Mouse (Mus musculus) spleen, postnatal 36 days (tissue): Measurements from ENCODE around the gene Spx.

ENCODE experiments used
- DNase-seq, 2 experiments: peaks; one replicate each; pipeline ENCODE4 v3.0.0; 2022; ENCODE audit warnings: low spot score in 2 of 2, mixed read lengths in 1 of 2

Spx gene

DNA sequence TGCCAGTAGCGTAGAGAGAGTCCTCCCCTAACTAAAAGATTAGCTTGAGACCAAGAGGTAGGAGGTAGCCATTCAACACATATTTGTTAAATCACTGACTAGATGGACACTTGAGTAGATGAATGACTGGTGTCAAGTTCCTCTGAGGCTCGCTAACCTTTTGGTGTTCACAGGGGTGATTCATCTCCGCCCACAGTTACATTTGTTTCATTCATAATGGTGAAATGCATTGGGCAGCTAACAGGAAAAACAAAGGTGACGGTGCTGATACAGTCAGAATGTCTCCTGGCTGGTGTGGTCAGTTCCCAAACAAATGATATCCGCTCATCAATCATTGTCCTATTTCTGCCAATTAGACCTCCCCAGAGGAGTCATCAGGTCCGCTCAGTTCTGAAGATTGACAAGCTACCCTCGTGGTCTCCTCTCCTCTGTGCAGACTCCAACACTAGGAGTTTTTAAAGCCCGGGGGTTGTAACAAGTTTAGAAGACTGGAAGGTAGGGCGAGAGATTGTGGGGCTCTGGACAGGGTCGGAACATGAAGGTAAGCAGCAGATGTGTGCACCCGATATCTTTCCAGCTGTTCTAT is at the start of gene Spx:
TSS of gene Spx (plus strand) at position 536 of the 586 bp plus-strand sequence.
- DNase-seq = no peak

DNA sequence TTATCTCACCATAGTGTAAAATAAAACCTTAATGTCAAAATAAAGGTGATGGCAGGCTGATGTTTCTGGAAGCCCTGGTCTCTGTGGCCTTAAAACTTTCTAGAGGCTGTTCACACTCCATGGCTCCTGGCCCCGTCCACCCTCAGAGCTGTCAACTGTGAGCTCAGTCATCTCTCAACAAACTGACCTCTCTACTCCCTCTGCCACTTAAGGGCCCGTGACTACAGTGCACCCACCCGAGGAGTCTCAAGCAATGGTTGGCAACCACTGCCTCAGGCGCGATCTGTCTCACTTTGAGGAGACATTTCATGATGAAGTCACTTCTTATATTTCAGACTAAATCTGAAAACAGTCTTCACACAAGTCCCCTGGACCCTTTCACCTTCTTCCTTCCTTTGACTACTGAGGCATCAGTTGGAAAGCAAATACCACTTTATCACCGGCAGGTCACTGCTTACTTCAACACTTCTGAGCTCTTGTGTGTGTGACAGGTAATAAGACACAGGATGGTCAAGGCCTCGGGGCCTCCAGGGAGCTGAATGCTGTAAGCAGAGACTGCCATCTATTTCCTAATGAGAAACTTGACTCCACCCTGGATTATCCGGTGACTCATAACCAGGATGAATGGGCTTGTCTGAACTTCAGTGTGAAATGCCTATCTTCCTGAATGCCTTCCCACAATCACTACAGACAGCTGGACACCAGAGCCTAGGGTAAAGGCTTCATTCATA is 47.3 kb upstream of the Spx start:
- DNase-seq = no peak

DNA sequence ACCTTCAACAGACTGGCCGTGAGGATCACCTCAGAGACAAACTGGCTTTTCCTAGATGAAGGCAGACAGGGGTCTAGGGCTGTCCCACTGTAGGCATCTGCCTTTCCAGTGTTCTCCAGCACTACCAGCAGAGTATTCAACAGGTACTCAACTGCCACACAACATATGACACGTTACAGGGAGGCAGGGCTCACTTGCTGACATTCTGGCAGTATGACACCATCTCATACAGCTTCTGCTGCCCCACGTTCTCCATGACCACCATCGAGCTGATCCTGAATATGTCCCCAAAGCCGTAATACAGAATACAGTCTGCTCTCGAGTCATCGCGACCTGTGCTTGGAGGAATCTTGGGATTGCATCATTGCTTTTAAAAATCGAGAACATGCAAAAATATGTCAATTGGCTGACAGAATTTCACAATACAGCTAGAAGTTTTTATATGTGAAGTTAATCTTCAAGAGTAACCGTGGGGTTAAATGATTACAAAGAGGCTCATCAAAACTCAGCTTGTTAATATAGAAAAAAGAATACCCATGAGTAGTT is 46.7 kb upstream of the Spx start:
- no peak for DNase-seq

DNA sequence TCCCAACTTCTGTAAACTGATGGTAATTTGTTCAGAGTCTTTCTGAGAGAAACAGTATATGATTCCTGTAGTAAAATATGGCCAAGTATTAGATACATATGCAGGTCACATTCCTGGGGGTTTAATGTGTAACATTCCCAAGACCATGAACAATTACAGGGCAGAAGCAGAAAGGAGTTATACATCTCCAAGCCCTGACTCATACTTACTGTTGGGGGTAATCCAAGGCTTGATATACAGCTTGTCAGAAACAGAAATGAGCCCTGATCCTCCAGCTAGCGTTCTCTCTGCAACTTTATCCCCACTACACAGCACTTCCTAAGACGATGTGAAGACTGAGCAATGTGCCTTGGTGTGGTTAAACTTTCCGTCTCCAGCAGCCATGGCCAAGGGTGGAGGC is 45.7 kb upstream of the Spx start:
- DNase-seq = no peak

DNA sequence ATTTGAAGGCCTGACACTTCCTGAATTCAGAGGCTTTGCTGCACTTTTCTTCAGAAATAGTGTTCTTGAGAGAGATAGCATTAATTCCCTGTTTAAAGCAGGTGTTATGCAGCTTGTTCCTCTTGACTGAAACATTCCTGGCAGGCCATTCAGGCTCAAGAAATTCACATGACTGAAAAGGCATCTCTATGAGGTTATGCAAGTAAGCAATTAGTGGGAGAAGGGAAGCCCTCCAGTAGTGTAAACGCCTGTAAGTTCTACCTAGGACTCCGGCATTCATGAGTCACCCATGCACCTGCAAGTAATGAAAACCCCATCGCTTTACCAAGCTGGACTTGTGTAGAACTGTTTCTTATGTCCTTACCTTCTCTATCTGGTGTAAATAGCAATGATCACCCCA is 43.7 kb upstream of the Spx start:
- no peak for DNase-seq

DNA sequence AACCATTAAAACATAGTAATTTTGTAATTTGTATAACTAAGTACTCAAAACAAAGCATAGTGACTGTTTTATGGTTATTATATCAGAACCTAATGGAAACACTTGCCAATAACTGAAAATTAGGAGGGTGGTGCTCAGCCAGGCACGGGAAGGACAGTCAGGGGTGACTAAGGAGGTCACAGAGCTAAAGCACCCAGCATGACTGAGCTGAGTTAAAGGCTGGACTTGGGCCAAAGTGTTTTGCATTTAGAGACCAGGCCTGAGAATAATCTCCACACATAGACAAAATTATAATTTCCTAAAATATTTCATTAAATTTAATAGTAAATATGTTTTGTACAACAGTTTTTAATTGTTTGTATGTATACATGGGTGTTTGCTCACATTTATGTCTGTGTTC is 36.2 kb upstream of the Spx start:
- no peak for DNase-seq

DNA sequence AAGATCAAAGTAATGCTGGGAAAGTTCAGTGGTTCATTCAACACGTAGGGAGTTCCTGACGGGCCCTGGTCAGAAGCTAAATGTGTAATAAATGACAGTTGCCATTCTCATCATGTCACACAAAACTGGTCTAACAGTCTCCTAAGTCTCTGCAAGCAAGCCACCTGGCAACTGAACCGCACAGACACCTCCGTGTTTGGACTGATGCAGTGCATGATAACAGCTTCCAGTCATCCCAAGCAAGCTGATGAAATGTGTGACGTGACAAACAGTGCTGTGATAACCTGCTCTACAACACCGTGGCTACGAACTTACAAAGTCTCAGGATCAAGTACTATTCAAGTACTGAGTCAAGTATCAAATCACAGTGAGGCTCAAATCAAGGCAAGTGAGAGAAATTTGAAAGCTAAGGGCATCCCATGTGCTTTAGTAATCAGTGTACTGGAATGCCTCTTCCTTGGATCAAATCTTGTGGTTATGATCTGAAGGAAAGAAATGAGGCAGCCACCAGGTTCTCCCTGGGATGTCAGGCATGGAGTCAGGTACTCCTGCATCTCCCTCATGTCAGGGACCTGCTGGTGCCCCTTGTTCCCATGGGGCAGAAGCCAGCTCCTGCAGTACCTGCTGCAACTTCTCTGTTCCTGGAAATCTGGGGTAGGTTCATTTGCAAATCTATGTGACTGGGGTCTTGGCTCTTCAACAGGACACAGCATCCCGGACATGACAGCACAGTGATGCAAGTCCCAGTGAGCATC is 34.5 kb upstream of the Spx start:
- DNase-seq = no peak

DNA sequence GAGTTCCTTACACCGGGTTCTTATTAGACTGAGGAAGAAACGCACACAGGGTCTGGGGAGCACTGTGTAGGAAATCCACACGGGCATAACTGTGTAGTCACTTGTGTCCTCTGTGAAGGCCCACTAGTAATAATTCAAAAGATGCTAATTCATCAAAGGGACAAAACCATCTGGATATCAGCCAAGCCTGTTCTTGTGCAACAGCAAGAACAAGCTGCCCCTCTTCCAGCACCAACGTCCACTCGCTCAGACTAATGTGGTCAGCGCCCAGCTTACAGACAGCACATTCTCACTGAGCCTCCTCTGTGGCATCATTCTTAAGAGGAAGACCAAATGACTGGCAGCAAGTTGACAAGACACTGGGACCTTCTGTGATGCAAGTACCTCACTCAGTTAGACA is 33.3 kb upstream of the Spx start:
- no peak for DNase-seq

DNA sequence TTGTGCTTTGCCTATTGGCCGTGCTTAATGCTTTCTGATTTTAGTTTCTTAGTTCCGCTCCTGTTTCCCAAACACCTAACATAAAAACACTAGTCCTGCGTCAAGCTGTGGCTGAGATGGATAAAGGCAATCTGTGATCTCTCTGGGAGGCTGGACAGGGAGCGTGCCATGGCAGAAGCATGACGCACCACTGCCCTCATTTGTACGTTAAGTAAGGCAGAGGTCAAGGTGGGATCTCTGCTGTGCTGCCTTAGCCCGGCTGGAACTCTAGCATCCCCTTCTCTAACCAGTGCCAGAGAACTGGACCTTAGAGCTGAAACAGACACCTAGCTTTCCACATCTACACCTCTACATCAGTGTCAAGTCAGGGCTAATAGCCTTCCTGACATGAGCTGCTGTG is 31.6 kb upstream of the Spx start:
- DNase-seq = no peak

DNA sequence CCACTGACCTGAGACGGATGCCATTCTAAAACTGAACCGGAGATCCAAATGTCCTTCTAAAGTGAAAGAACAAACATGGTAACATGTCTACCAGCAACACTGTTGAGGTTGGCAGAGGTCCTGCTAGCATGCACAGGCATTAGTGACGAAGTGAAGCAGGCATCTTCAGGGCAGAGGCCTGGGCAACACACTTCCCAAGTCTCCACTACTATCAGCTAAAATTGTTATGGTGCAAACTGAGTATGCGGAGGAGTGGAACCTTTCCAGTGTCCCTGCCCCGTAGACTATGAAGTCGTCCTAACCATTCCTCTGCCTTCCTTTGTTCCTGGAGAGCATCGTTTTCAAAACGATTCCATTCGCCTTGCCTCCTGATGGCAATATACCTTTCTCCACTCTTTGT is 28.7 kb upstream of the Spx start:
- DNase-seq = no peak

DNA sequence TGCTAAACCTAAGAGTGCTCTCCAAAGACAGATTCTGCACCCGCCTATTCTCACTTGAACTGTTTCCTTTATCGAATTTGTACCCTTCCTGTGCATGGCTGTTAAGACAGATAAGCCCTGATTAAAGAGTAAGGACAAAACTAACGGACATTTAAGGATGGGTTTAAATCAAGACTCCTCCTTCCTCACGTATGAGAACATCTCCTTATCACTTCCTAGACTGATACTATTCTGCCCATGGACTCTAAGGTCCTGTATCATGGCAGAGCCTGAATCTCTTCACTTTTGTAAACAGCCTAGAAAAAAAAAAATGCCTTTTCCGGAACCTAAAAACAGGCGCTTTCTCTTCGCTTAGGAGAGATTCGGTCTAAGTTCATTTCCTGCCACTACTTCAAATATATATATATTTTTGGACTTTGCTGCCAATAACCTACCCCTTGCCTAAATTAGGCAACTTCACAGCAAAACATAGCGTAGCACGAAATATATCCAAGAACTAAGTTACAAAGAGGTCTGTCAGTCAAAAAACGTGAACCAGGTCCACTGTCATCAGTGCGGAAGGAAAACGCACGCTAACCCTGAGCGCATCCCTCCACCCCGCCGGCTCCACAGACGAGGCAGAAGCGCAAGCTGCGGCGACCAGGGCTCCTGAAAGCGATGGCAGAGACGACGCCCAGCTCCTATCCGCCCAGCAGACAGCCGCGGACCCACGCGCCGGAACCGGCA is 26.8 kb upstream of the Spx start:
- no peak for DNase-seq

DNA sequence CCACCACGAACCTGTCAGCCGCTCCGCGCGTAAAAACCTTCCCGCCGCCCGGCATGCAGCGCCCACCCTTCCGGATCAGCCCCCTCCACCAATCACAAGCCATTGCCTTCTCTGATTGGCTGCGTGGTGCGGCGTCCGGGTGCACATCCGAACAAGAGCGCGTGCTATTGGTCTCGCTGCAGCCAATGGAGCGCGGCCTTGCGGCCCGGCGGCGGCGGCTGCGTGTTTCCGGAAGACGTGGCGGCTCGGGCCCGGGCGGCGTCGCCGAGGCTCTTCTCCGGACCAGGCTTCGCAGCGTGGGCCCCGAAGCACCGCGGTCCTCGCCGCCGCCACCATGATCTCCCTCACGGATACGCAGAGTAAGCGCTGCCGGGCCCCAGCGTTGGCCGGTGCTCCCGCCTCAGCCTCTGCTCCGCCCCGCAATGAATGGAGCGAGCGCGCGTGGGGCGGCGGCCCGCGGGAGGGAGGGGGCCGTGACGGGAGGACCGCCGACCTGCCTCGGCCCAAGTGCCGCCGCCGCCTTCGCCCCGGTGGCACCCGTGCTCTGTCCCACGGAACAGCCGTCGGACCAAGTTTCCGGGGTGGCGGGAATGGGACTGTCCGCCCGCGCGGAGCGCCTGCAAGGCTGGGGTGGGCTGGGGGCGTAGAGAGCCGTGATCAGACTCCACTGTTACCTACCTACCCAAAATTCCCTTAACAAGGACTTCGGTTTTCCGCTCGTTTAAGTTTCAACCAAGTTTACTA is 26.1 kb upstream of the Spx start, which contains the start of the genes Recql and Golt1b:
TSS of gene Recql (minus strand) at position 77 of the 744 bp plus-strand sequence.
TSS of gene Golt1b (plus strand) at position 211 of the 744 bp plus-strand sequence.
- DNase-seq = peak; percentile 95 to 97

DNA sequence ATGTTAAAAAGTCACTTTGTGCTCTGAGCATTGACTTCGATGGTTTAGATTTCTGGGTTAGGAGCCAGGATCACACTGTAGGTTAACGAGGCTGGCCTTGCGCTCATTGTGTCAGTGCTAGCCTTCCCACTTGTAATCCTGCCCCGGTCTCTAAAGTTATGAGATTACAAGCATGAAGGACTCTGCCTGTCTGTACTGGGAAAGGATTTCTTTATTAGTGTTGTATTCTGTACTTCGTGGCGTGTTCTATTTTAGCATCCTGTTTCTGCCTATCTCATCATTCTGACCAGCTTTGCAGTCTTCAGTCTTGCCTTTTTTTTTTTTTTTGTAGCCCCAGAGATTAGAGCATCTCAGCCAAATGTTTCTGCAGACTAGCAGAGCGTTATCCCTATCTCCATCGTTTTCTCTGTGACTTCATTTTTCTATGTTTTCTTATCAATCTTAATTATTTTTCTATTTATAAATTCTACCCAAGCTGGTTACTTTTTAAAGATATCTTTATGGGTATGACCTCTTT is 25.4 kb upstream of the Spx start:
- no peak for DNase-seq

DNA sequence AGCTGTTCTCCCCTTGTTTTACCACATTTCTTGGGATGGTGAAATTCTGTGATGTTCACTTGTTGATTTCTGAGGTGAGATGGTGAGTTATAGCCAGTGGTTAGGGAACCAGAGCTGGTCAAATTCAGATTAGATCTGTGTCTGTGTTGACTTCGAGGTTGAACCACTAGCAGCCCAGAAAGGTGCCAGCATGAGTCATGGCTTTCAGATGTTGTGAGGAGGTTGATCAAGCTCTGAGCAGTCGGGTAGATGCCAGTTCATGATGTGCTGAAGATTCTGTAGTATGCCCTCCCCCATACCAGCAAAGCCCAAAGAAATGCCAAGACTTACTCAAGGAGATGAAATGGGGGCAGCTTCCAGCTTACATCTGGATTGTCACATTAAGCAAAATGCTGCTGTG is 24.1 kb upstream of the Spx start:
- DNase-seq = no peak

DNA sequence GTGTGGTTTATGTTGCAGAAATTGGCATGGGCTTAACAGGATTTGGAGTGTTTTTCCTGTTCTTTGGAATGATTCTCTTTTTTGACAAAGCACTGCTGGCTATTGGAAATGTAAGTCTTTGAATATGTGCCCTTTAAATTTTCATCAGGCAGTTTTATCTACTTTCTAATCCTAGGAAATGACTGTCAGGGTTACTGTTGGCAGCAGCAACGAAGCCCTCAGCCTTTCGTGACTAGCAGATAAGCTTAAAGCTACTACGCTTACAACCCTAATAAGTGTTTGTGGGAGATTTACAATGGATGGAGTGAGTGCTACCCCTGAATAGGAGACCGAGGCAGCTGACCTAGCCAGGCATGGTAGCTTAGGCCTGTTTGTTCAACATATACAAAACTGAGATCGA is 20.9 kb upstream of the Spx start:
- no peak for DNase-seq

DNA sequence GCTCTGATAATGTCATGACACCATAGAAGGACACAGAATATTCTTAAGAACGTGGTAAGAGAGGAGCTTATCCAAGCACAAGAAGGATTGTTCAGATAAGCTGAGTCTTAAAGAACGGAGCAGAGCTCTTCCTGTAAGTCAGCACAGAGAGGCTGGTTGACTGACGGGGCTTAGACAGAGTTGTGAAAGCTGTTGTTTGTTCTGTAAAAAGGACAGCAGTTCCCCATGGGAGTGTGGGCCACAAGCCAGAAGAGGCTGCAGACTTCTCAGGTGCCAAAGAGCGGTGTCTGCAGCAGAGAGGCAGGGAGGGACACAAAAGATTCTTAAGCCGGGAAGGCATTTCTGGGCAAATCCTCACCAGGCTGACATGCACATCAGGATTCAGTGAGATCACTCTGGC is 18.6 kb upstream of the Spx start:
- no peak for DNase-seq

DNA sequence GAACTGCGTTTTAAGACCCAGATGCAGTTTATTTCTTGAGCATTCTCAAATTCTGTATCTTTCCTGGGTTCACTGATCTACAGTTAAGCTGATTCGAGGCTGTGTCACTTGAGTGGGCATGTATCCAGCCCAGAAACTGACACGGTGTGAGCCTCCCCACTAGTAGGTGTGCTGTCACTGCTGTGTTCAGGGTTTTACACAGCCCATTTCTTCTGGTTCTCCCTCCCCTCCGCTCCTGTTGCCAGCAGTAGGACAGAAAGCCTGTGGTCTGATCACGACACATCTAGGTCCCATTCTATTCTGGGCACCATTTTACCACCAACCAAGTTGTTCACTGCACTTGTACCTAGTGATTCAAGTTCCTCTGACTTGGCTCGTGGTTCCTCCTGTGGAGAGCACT is 17.5 kb upstream of the Spx start:
- no peak for DNase-seq

DNA sequence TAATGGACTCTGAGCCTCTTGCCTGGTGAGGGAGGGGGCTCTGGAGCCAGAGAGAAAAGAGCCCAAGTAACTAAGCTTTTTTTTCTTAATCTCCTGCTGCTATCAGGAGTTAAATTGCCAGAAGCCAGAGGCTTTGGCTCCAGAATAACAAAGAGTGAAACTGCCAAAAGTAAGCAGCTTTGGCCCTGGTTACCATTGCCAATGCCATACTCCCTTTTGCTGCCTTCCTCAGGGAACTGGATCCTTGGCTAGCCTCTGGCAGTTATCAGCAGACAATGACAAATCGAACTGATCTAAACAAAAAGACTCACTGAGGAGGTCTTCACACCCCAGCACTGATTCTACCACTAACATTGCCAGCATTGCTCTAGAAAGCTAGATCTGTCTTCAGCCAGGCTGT is 2.1 kb upstream of the Spx start:
- DNase-seq = no peak

DNA sequence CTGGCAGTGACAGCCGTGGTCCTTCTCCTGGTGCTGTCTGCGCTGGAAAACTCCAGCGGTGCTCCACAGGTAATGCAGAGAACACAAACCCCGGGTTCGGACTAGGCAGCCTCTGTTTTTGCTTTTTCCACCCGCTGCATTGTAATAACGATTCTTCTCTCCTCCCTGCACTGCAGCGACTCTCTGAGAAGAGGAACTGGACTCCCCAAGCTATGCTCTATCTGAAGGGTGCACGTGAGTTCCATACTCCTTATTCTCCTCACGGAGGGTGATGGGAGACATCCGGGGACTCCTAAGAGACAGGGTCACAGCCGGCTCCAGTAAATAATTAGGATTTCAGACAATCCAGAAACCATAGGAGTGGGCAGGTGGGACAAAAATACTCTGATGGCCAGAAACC is 604 bp downstream of the Spx start:
- DNase-seq = no peak

DNA sequence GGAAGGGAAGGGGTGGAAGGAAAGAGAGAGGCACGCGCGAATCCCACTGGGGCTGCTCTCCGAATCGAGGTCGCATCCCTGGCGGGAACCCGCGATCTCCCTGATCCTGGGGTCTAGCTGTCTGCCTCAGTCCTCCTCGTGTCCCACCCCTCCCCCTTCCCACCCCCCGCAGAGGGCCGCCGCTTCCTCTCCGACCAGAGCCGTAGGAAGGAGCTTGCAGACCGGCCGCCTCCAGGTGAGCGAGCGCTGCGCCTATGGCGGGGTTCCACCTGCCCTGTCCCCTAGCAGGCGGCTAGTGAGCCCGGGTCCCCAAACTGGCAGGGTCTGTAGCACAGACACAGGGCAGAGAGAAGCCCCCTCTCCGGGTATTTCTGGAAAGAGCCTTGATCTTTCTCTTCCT is 1.4 kb downstream of the Spx start:
- no peak for DNase-seq

DNA sequence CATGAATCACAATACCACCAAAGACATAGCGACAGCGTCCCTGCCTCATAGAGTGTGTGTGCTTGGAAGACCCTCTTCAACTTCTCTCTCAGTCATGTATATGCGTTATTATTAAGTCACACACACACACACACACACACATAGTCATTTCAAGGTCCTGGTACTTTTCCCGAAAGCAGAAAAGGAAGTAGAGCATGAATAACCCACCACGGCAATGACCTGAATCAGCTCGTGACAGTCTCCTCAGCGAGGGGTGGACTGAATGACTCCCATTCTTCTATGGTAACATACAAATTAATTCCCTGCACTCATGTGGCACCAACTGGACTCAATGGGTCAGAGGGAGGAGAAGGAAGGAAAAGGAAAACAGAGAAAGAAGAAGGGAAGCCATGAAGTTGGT is 11.7 kb downstream of the Spx start:
- no peak for DNase-seq
